Mouse (Mus musculus) myocyte (in vitro differentiated cells): Measurements from ENCODE around the gene Ap4s1.
"Not testable (repeated sequence)": the region's sequence is repeated elsewhere in the genome, so short reads cannot be mapped to it uniquely, and the experiment has no call there.

Experiments
- POLR2A ChIP-seq: IDR thresholded peaks from one replicate; pipeline ENCODE4 v1.6.1; 2011; ENCODE audit warnings: low read depth, mild to moderate bottlenecking, control low read depth, moderate library complexity; ENCODE audit not compliant: insufficient read length
- POLR2AphosphoS2 ChIP-seq: IDR thresholded peaks from one replicate; pipeline ENCODE4 v1.6.1; 2011; ENCODE audit warnings: low read depth, control low read depth; ENCODE audit not compliant: insufficient read length
- TCF3 ChIP-seq: IDR thresholded peaks from one replicate; pipeline ENCODE4 v1.6.1; 2011; ENCODE audit warnings: low read depth, control low read depth; ENCODE audit not compliant: insufficient read length
- USF1 ChIP-seq: IDR thresholded peaks from one replicate; pipeline ENCODE4 v1.6.1; 2011; ENCODE audit warnings: low read depth, mild to moderate bottlenecking, control low read depth, moderate library complexity

DNA sequence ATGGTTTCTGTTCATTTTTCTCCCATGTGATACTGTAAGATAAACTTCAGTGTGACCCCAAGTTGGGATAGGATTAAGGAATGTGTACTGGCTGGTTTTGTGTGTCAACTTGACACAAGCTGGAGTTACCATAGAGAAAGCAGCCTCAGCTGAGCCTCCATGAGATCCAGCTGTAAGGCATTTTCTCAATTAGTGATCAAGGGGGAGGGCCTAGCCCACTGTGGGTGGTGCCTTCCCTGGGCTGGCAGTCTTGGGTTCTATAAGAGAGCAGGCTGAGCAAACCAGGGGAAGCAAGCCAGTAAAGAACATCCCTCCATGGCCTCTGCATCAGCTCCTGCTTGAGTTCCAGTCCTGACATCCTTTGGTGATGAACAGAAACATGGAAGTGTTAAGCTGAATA is 41.4 kb upstream of the Ap4s1 start:
- not testable (repeated sequence) for TF ChIP-seq USF1, TCF3, POLR2AphosphoS2, POLR2A
